Mouse (Mus musculus) bone marrow, adult 2 months (tissue): ENCODE results near the gene Cog1.

Source experiments
- CTCF ChIP-seq: fragments of 200-500 bp; IDR thresholded peaks from 2 replicates; pipeline ENCODE4 v1.5.1; 2011; ENCODE audit warnings: low read length, control low read depth; ENCODE audit not compliant: control insufficient read depth, insufficient read depth
- POLR2A ChIP-seq: fragments of 200-500 bp; IDR thresholded peaks from 2 replicates; pipeline ENCODE4 v1.6.1; 2011; ENCODE audit warnings: low read depth, mild to moderate bottlenecking, control low read depth, low read length, borderline replicate concordance; ENCODE audit not compliant: control insufficient read depth

GRCm38 (mm10) chr11:113622028-113622427 is 26.9 kb upstream of the Cog1 start:
- no peak for TF ChIP-seq POLR2A
- TF ChIP-seq CTCF = no peak
